Mouse (Mus musculus) forebrain, embryonic 15.5 days (tissue): ENCODE results near the gene Adarb2. TPM values are rescaled to one million over a fixed set of nuclear protein-coding genes. Genes with fewer than 3 reads are reported as not detected.

ENCODE experiments used
- ATAC-seq: fragments of 200-750 bp; cut with Nextera tagmentation; replicated peaks from 2 replicates; pipeline ENCODE4 v1.8.0; 2017; ENCODE audit warnings: mild to moderate bottlenecking, moderate TSS enrichment, moderate library complexity
- H3K27ac ChIP-seq: fragments of 300-500 bp; sonication (generic); replicated peaks from 2 replicates; pipeline ENCODE4 v1.5.1; 2015; ENCODE audit warnings: mild to moderate bottlenecking, inconsistent platforms
- H3K27me3 ChIP-seq: fragments of 300-500 bp; sonication (generic); 2 replicates; pipeline ENCODE4 v1.6.1; 2015; ENCODE audit warnings: inconsistent platforms
- H3K36me3 ChIP-seq: fragments of 300-500 bp; sonication (generic); 2 replicates; pipeline ENCODE4 v1.6.1; 2015; ENCODE audit warnings: mild to moderate bottlenecking, inconsistent platforms
- H3K4me1 ChIP-seq: fragments of 300-500 bp; sonication (generic); 2 replicates; pipeline ENCODE4 v1.6.1; 2015; ENCODE audit warnings: inconsistent platforms
- H3K4me2 ChIP-seq: fragments of 300-500 bp; sonication (generic); replicated peaks from 2 replicates; pipeline ENCODE4 v1.6.1; 2015; ENCODE audit warnings: mild to moderate bottlenecking, inconsistent platforms
- H3K4me3 ChIP-seq: fragments of 300-500 bp; sonication (generic); 2 replicates; pipeline ENCODE4 v1.5.1; 2015; ENCODE audit warnings: mild to moderate bottlenecking, inconsistent platforms
- H3K9ac ChIP-seq: fragments of 300-500 bp; sonication (generic); replicated peaks from 2 replicates; pipeline ENCODE4 v1.6.1; 2015; ENCODE audit warnings: mild to moderate bottlenecking, inconsistent platforms
- H3K9me3 ChIP-seq: fragments of 300-500 bp; sonication (generic); 2 replicates; pipeline ENCODE4 v1.6.1; 2016; ENCODE audit warnings: inconsistent platforms
- WGBS: fragments of 180-500 bp; shearing (Covaris S2); methylation state at CpG from one replicate; pipeline ENCODE4 v1.1.7; 2015; ENCODE audit warnings: mixed read lengths; 5-methylcytosine and 5-hydroxymethylcytosine counted together
- polyA plus RNA-seq: library from polyadenylated mRNA; unstranded; fragments of >200 nt; fragmentation: Nextera tagmentation; extraction: Ambion mirVana; gene quantifications from 2 replicates; pipeline ENCODE4 v1.2.1, GENCODE M21; 2015

Gene Adarb2
- 19.9 and 20.1 TPM in 2 replicates for polyA plus RNA-seq

GRCm38 (mm10) chr13:8202681-8203476, at the start of gene Adarb2:
Adarb2 (plus strand) TSS chr13:8202866.
- Histone ChIP-seq H3K9me3 (no peaks in the 10 kb centered on the region), H3K36me3 (no peaks in the 10 kb centered on the region), H3K27me3 (no peaks in the 10 kb centered on the region), H3K4me2 (peak within 1 kb of the TSS; percentile 78), H3K4me3 (peak within 1 kb of the TSS; percentile 47), H3K9ac (peak within 1 kb of the TSS; percentile 49), H3K27ac (peak within 1 kb of the TSS; percentile 36; the same call in 1 of the 2 replicates), H3K4me1 (peaks cover 28% of the 10 kb centered on the region)
- under 1% methylated on average over 26 of the region's 26 CpGs for WGBS
- peak; percentile 90 for ATAC-seq

- H3K27ac ChIP-seq: no peak overlapping the region
- no peak overlapping the region for H3K9ac ChIP-seq
- H3K9me3 ChIP-seq: no peaks in the 10 kb centered on the region
- WGBS: 60% methylated on average over 1 of the region's 1 CpGs
- H3K4me3 ChIP-seq: no peak overlapping the region
- ATAC-seq: 0 out of 2 replicates have a peak, but pooled peaks have one; percentile 46
- H3K4me2 ChIP-seq: no peak overlapping the region
- no peaks in the 10 kb centered on the region for H3K4me1 ChIP-seq
- H3K27me3 ChIP-seq: no peaks in the 10 kb centered on the region
- no peaks in the 10 kb centered on the region for H3K36me3 ChIP-seq
Observed at GRCm38 (mm10) chr13:8173800-8174199, 28.9 kb upstream of the Adarb2 start.

GRCm38 (mm10) chr13:8191977-8192376, 10.7 kb upstream of the Adarb2 start:
- 26% methylated on average over 7 of the region's 7 CpGs for WGBS
- H3K27me3 ChIP-seq: no peaks in the 10 kb centered on the region
- no peak overlapping the region for H3K4me2 ChIP-seq
- H3K4me3 ChIP-seq: no peak overlapping the region
- no peaks in the 10 kb centered on the region for H3K36me3 ChIP-seq
- H3K27ac ChIP-seq: no peak overlapping the region
- H3K9ac ChIP-seq: no peak overlapping the region
- no peak for ATAC-seq
- no peaks in the 10 kb centered on the region for H3K4me1 ChIP-seq
- H3K9me3 ChIP-seq: no peaks in the 10 kb centered on the region

- H3K27ac ChIP-seq: no peak overlapping the region
- H3K4me1 ChIP-seq: peaks cover 23% of the 10 kb centered on the region
- H3K9me3 ChIP-seq: no peaks in the 10 kb centered on the region
- H3K4me3 ChIP-seq: no peak overlapping the region
- H3K4me2 ChIP-seq: no peak overlapping the region
- H3K27me3 ChIP-seq: no peaks in the 10 kb centered on the region
- H3K9ac ChIP-seq: no peak overlapping the region
- WGBS: 54% methylated on average over 3 of the region's 3 CpGs
- ATAC-seq: no peak
- no peaks in the 10 kb centered on the region for H3K36me3 ChIP-seq
Observed at GRCm38 (mm10) chr13:8199186-8199880, 3.3 kb upstream of the Adarb2 start.

- H3K9ac ChIP-seq: peak overlapping the region; percentile 49
- no peaks in the 10 kb centered on the region for H3K27me3 ChIP-seq
- ATAC-seq: peak; percentile 66
- no peaks in the 10 kb centered on the region for H3K9me3 ChIP-seq
- H3K27ac ChIP-seq: peak overlapping the region; percentile 36; the same call in 1 of the 2 replicates
- H3K36me3 ChIP-seq: no peaks in the 10 kb centered on the region
- peaks cover 28% of the 10 kb centered on the region for H3K4me1 ChIP-seq
- H3K4me2 ChIP-seq: peak overlapping the region; percentile 78
- 1% methylated on average over 4 of the region's 4 CpGs for WGBS
- H3K4me3 ChIP-seq: peak overlapping the region; percentile 47
Observed at GRCm38 (mm10) chr13:8203477-8203813, 779 bp downstream of the Adarb2 start.

GRCm38 (mm10) chr13:8207337-8207736, 4.7 kb downstream of the Adarb2 start:
- Histone ChIP-seq H3K27me3 (no peaks in the 10 kb centered on the region), H3K4me1 (peaks cover 26% of the 10 kb centered on the region), H3K4me2 (peak overlapping the region; percentile 37), H3K9me3 (no peaks in the 10 kb centered on the region), H3K9ac (no peak overlapping the region), H3K36me3 (no peaks in the 10 kb centered on the region), H3K27ac (0 out of 2 replicates have a peak overlapping the region, but pooled peaks have one; percentile 43), H3K4me3 (peak overlapping the region; percentile 29)
- WGBS: 38% methylated on average over 16 of the region's 16 CpGs
- ATAC-seq: peak; percentile 60

- Histone ChIP-seq H3K27me3 (no peaks in the 10 kb centered on the region), H3K4me2 (no peak overlapping the region), H3K4me1 (peaks cover 4% of the 10 kb centered on the region), H3K27ac (no peak overlapping the region), H3K4me3 (no peak overlapping the region), H3K9ac (no peak overlapping the region), H3K9me3 (no peaks in the 10 kb centered on the region), H3K36me3 (no peaks in the 10 kb centered on the region)
- ATAC-seq: no peak
- 75% methylated on average over 4 of the region's 4 CpGs for WGBS
Observed at GRCm38 (mm10) chr13:8210776-8211175, 8.1 kb downstream of the Adarb2 start.

- H3K36me3 ChIP-seq: no peaks in the 10 kb centered on the region
- ATAC-seq: no peak
- no peak overlapping the region for H3K4me3 ChIP-seq
Observed at GRCm38 (mm10) chr13:8238871-8239270, 36.2 kb downstream of the Adarb2 start.

GRCm38 (mm10) chr13:8248016-8248667, 45.5 kb downstream of the Adarb2 start:
- no peak overlapping the region for H3K4me2 ChIP-seq
- no peak overlapping the region for H3K4me3 ChIP-seq
- H3K27me3 ChIP-seq: no peaks in the 10 kb centered on the region
- H3K9ac ChIP-seq: no peak overlapping the region
- H3K36me3 ChIP-seq: no peaks in the 10 kb centered on the region
- H3K9me3 ChIP-seq: no peaks in the 10 kb centered on the region
- no peaks in the 10 kb centered on the region for H3K4me1 ChIP-seq
- H3K27ac ChIP-seq: no peak overlapping the region
- WGBS: 68% methylated on average over 5 of the region's 5 CpGs
- no peak for ATAC-seq

More at GRCm38 (mm10) chr13:8238871-8239270, 36.2 kb downstream of the Adarb2 start:
- Histone ChIP-seq H3K9ac (no peak overlapping the region), H3K27ac (no peak overlapping the region), H3K27me3 (no peaks in the 10 kb centered on the region), H3K4me2 (no peak overlapping the region), H3K9me3 (no peaks in the 10 kb centered on the region), H3K4me1 (no peaks in the 10 kb centered on the region)
- WGBS: 78% methylated on average over 1 of the region's 1 CpGs

GRCm38 (mm10) chr13:8272158-8272945, 69.7 kb downstream of the Adarb2 start:
- 70% methylated on average over 4 of the region's 4 CpGs for WGBS
- no peak for ATAC-seq
- H3K9ac ChIP-seq: no peak overlapping the region

GRCm38 (mm10) chr13:8283116-8283515, 80.5 kb downstream of the Adarb2 start:
- H3K4me2 ChIP-seq: no peak overlapping the region
- no peak overlapping the region for H3K9ac ChIP-seq
- H3K27me3 ChIP-seq: no peaks in the 10 kb centered on the region
- H3K4me3 ChIP-seq: no peak overlapping the region
- ATAC-seq: no peak
- 76% methylated on average over 2 of the region's 2 CpGs for WGBS
- no peaks in the 10 kb centered on the region for H3K36me3 ChIP-seq
- no peak overlapping the region for H3K27ac ChIP-seq
- no peaks in the 10 kb centered on the region; the same call in 1 of the 2 replicates for H3K4me1 ChIP-seq
- no peaks in the 10 kb centered on the region for H3K9me3 ChIP-seq

More at GRCm38 (mm10) chr13:8272158-8272945, 69.7 kb downstream of the Adarb2 start:
- H3K27me3 ChIP-seq: no peaks in the 10 kb centered on the region
- no peaks in the 10 kb centered on the region for H3K9me3 ChIP-seq
- H3K36me3 ChIP-seq: no peaks in the 10 kb centered on the region
- H3K27ac ChIP-seq: no peak overlapping the region
- H3K4me1 ChIP-seq: no peaks in the 10 kb centered on the region
- H3K4me3 ChIP-seq: no peak overlapping the region
- H3K4me2 ChIP-seq: no peak overlapping the region
